Mouse (Mus musculus) left cerebral cortex, postnatal 4 days (tissue): ENCODE measurements around the gene Arhgap9. TPM values are rescaled to one million over a fixed set of nuclear protein-coding genes. Genes with fewer than 3 reads are reported as not detected.
A peak's percentile ranks its signal among the peaks of the same experiment; 100 is the strongest.
"Not testable (repeated sequence)": the region's sequence is repeated elsewhere in the genome, so short reads cannot be mapped to it uniquely, and the experiment has no call there.

Source experiments
- DNase-seq: peaks from one replicate; pipeline ENCODE4 v3.0.0-alpha.2; 2022
- intact Hi-C: fragments of 180-260 bp; cut with DNase I; formaldehyde crosslinking; loops from one replicate; pipeline ENCODE4 v1.15.1; 2025
- total RNA-seq, 2 experiments: library from RNA; stranded (reverse); gene quantifications; 2 replicates each; pipeline ENCODE4 v1.2.3; 2021

Gene Arhgap9
- total RNA-seq, 2 experiments from 2014 or later: 0.56 to 1.1 TPM

GRCm38 (mm10) chr10:127291881-127292638 lies 29.7 kb upstream of the Arhgap9 start:
- intact Hi-C loops: no loop called here
- no peak for DNase-seq

- no peak for DNase-seq
- intact Hi-C loops: no loop called here
Measured at GRCm38 (mm10) chr10:127292987-127293538, 28.7 kb upstream of the Arhgap9 start.

- DNase-seq: no peak
- intact Hi-C loops: no loop called here
Measured at GRCm38 (mm10) chr10:127293590-127294113, 28.1 kb upstream of the Arhgap9 start.

GRCm38 (mm10) chr10:127294895-127295510 lies 26.8 kb upstream of the Arhgap9 start:
- intact Hi-C loops: no loop called here
- DNase-seq: no peak

DNA sequence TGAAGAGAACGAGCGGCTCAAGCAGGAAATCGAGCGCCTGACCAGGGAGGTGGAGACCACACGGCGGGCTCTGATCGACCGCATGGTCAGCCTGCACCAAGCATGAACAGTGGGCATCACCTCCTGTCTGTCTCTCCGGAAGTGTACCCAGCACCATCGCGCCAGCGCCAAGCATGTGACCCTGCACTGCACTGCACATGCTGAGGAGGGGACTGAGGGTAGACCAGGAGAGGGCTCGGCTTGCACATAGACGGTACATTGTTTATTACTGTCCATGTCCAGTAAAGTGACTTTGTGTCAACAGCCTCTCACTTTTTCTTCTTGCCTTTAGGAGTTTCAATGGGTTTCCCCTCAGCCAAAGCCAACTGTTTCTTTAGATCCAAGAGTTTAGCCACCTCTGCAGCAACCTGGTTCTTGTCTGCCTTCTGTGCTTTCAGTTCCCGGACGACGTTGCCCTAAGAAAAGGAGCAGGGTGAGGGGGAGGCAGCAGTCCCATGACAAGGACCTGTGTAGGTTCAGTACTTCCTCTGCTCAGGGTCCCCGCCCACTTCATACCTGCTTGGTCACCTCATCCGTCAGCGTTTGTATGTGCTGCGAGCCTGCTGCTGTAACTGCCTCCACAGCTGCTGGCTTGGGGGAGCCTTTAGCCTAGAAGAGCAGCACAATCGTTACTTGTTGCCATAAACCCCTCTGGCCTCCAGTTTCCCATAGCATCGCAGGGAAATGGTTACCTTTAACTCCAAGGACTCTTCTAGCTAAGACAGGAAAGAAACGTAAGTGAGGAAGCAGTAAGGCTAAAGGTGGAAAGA lies 25.6 kb upstream of the Arhgap9 start:
- no peak for DNase-seq
- intact Hi-C loops: no loop called here

DNA sequence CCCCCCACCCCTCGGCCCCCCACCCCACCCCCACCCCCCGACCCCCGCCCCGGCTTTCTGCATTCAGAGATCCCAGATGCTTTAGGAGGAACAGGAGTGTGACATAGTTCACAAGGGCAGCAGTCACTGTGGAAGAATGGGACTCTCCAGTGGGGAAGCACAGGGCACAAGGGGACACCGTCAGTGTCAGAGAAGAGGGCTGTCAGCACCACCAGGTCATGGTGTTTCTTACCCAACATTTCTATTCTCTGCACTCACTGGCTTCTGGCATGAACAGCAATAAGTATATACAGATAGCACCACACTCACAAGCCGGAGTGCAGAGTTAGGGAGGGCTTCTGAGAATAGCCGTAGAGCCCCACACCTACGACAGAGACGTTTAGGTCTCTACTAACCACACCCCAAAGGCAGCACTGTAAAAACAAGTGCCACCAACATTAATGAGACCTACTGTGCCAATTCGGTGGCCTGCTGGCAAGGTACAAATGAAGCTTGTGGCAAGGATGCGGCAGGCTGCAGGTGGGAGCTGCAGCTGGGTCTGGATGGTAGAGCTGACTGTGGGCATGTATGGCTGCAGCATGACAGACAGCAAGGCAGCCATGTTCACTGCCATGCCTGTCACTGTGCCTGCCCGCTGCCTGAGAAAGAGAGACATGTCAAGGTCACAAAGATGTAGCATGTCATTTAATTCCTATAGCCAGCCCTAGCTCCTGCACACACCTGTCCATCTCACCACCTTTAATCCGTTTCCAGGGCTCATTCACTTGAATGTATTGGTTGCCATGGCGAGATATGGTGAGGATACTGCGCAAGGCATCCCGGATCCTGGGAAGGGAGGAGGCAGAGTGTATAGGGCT lies 24.5 kb upstream of the Arhgap9 start:
- DNase-seq: no peak
- intact Hi-C loops: no loop called here

GRCm38 (mm10) chr10:127300361-127300760 lies 21.4 kb upstream of the Arhgap9 start:
- DNase-seq: no peak
- intact Hi-C loops: no loop called here

DNA sequence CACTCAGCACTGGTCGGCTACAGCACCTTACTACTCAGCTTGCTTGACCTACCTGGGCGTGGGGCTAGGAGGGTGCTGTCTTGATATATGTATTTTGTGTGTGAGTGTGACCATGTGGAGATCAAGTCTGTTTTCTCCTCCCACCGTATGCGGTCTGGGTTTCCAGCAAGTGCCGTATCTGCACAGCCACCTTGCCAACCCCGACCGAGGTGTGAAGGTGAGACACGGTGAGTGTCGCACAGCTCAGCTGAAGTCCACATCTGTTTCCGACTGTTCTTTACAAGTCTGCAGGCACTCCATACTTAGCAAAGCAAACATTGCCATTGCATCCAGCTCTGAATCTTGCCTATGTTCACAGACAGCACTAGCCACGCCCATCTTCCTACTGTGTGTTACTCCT lies 18.6 kb upstream of the Arhgap9 start:
- intact Hi-C loops: no loop called here
- no peak for DNase-seq

DNA sequence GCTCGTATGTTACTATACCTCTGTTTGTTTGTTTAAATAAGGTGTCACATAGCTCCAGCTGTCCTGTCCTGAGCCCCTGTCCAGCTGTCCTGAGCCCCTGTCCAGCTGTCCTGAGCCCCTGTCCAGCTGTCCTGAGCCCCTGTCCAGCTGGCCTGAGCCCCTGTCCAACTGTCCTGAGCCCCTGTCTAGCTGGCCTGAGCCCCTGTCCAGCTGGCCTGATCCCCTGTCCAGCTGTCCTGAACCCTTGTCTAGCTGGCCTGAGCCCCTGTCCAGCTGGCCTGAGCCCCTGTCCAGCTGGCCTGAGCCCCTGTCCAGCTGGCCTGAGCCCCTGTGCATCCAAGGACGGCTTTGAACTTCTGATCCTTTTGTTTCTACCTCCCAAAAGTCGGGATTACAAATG lies 12.6 kb upstream of the Arhgap9 start:
- DNase-seq, intact Hi-C loops: not testable (repeated sequence)

- DNase-seq: no peak
- intact Hi-C loops: no loop called here
Measured at GRCm38 (mm10) chr10:127310523-127311475, 11.0 kb upstream of the Arhgap9 start.

GRCm38 (mm10) chr10:127311476-127312355 lies 10.0 kb upstream of the Arhgap9 start, which contains the start of gene Mars:
TSS of gene Mars (minus strand) at chr10:127311786.
- peak; percentile 91 for DNase-seq
- intact Hi-C loops: no loop called here

DNA sequence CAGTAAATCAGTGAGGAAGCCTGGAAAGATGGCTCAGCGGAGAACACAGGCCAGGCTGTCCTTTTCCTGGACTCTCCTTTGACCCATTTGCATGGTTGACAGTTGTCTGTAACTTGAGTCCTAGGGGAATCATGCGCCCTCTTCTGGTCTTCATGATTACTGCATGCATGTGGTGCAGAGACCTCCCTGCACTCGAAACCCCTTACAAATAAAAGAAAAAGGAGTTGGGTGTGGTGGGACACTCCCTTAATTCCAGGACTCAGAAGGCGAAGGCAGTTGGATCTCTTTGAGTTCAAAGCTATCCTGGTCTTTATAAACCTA lies 9.4 kb upstream of the Arhgap9 start:
- peak; percentile 86 for DNase-seq
- intact Hi-C loops: no loop called here

DNA sequence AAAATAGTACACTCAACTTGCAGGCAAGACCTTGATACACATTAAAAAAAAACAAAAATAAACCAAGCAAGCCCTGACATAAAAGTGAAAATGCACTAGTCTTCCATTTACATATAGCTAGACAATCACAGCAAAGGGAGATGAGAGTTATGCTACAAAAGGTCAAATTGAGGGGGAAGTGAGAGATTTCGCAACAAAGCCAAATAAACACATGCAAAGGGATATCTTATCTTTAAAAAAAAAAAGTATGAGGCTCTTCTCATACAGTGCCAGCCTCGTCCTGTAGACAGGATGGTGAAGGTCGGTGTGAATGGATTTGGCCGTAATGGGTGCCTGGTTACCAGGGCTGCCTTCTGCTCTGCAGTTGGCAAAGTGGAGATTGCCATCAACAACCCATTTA lies 8.9 kb upstream of the Arhgap9 start:
- intact Hi-C loops: no loop called here
- no peak for DNase-seq

- intact Hi-C loops: not testable (repeated sequence)
Measured at GRCm38 (mm10) chr10:127313516-127313915, 8.2 kb upstream of the Arhgap9 start.

GRCm38 (mm10) chr10:127314950-127315349 lies 6.8 kb upstream of the Arhgap9 start:
- DNase-seq, intact Hi-C loops: not testable (repeated sequence)

More at GRCm38 (mm10) chr10:127313516-127313915, 8.2 kb upstream of the Arhgap9 start:
- not testable (repeated sequence) for DNase-seq

DNA sequence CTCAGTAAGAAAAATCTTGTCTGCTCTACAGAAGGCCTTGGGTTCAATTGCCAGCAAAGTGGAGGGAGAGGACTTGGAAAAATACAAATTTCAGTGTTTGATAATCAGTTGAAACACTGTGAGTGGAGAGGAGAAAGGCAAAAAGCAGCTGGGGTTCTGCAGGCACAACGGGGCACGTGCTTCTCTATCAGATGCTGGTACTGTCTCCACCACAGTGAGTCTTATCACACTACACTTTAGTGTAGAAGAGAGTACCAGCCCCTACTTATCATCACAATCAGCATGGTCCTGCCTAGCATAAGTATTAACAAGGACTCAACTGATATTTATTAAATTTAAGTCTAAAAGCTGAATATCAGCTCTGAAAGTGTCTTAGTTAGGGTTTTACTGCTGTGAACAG lies 4.5 kb upstream of the Arhgap9 start:
- intact Hi-C loops: no loop called here
- DNase-seq: no peak

- intact Hi-C loops: no loop called here
- DNase-seq: no peak
Measured at GRCm38 (mm10) chr10:127318009-127318408, 3.8 kb upstream of the Arhgap9 start.

DNA sequence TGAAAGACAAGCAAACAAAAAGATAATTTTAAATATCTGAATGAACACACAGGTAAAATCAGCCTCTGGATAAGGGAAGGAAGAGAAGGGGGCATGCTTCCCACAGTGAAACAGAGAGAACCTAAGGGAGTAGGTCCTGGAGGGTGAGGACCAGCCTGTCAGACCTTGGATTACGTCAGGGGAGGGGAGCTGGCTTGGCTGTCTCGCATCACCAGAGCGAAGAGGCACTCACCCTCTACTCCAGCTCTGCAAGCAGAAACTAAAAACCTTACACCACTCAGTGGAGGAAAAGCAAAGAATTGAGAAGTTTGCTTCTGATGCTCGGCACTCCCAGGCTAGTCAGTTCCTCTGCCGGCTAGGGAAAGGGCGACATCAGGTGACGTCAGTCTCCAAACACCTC lies 1.8 kb upstream of the Arhgap9 start:
- no peak for DNase-seq
- intact Hi-C loops: no loop called here
